In genomic region chr14:40275331-40275730, GRCm38 (mm10) we compare ENCODE assay signal across 13 mouse cellular contexts.
DNase-seq lines count a peak whose midpoint lies in the region; ATAC-seq and TF ChIP-seq lines count a peak whose summit lies in the region.
"Had no signal": no experiment of that assay in that cellular context is flagged by ENCODE, and none has a peak within 500 bp of the region (broad histone marks: within the 10 kb centered on the region; RNA-seq: fewer than 3 reads in every experiment).

No protein-coding gene starts in this region.

- no peak overlapping the region for H3K9ac ChIP-seq in forebrain, embryonic 13.5 days
- no peak overlapping the region for H3K9ac ChIP-seq in midbrain, embryonic 14.5 days (replicated peaks; ENCODE audit: low read length)
- H3K9ac ChIP-seq: liver, embryonic 15.5 days had no signal

- TF ChIP-seq CTCF in layer of hippocampus, adult 2 months (conservative IDR thresholded peaks at IDR 0.05) = peak; percentile 74

- no peaks in the 10 kb centered on the region for H3K36me3 ChIP-seq in forebrain, embryonic 13.5 days (ENCODE audit: poor library complexity, severe bottlenecking)
- no peaks in the 10 kb centered on the region for H3K36me3 ChIP-seq in forebrain, embryonic 10.5 days (replicated peaks)
- no peaks in the 10 kb centered on the region for H3K36me3 ChIP-seq in midbrain, embryonic 14.5 days (ENCODE audit: control insufficient read depth, insufficient read depth, low read length)
- H3K36me3 ChIP-seq: liver, embryonic 15.5 days had no signal

- H3K9me3 ChIP-seq in forebrain, embryonic 13.5 days (replicated peaks) = no peaks in the 10 kb centered on the region
- H3K9me3 ChIP-seq in forebrain, embryonic 10.5 days = no peaks in the 10 kb centered on the region
- no peaks in the 10 kb centered on the region for H3K9me3 ChIP-seq in midbrain, embryonic 14.5 days (ENCODE audit: control insufficient read depth, low read length)
- H3K9me3 ChIP-seq: liver, embryonic 15.5 days had no signal

- no peaks in the 10 kb centered on the region for H3K4me1 ChIP-seq in forebrain, embryonic 13.5 days
- H3K4me1 ChIP-seq in forebrain, embryonic 10.5 days = no peaks in the 10 kb centered on the region
- no peaks in the 10 kb centered on the region for H3K4me1 ChIP-seq in midbrain, embryonic 14.5 days (ENCODE audit: control insufficient read depth, insufficient read depth, low read length)
- H3K4me1 ChIP-seq: liver, embryonic 15.5 days had no signal

- H3K4me3 ChIP-seq in forebrain, embryonic 13.5 days = no peak overlapping the region
- H3K4me3 ChIP-seq in forebrain, embryonic 10.5 days = no peak overlapping the region
- H3K4me3 ChIP-seq in layer of hippocampus, adult 2 months = no peak overlapping the region
- no peak overlapping the region for H3K4me3 ChIP-seq in midbrain, embryonic 14.5 days (replicated peaks; ENCODE audit: low read depth, low read length)
- H3K4me3 ChIP-seq: liver, embryonic 15.5 days had no signal

- H3K27ac ChIP-seq in forebrain, embryonic 13.5 days = no peak overlapping the region
- H3K27ac ChIP-seq in forebrain, embryonic 10.5 days = no peak overlapping the region
- no peak overlapping the region for H3K27ac ChIP-seq in layer of hippocampus, adult 2 months
- no peak overlapping the region for H3K27ac ChIP-seq in midbrain, embryonic 14.5 days (replicated peaks; ENCODE audit: low read depth, low read length)
- H3K27ac ChIP-seq: liver, embryonic 15.5 days had no signal

- H3K4me2 ChIP-seq in forebrain, embryonic 13.5 days = no peak overlapping the region
- no peak overlapping the region for H3K4me2 ChIP-seq in midbrain, embryonic 14.5 days (ENCODE audit: low read length)
- H3K4me2 ChIP-seq: liver, embryonic 15.5 days had no signal

- no peak for DNase-seq in forebrain, embryonic 10.5 days (ENCODE audit: extremely low spot score, low spot score)
- peak in 1 of 2 experiments; percentile 48 for DNase-seq in layer of hippocampus, adult 2 months (ENCODE audit: low spot score in 2 of 2)
- no peak for DNase-seq in layer of hippocampus, postnatal 36 days
- peak; percentile 60 for DNase-seq in brain, adult 2 months (ENCODE audit: low read depth, low spot score)
- DNase-seq in midbrain, embryonic 14.5 days = peak; percentile 63
- DNase-seq in lung, postnatal 25 days (ENCODE audit: low spot score) = no peak
- no peak for DNase-seq in cerebellum, adult 9-11 months
- DNase-seq: B cell, adult 2 months; heart, postnatal 14 days; kidney, adult 8-10 months; thymus, adult 2 months had no signal

- no peaks in the 10 kb centered on the region for H3K27me3 ChIP-seq in forebrain, embryonic 13.5 days
- no peaks in the 10 kb centered on the region for H3K27me3 ChIP-seq in forebrain, embryonic 10.5 days (ENCODE audit: poor library complexity, severe bottlenecking)
- H3K27me3 ChIP-seq in midbrain, embryonic 14.5 days (ENCODE audit: control insufficient read depth, insufficient read depth, low read length) = no peaks in the 10 kb centered on the region
- H3K27me3 ChIP-seq: liver, embryonic 15.5 days had no signal

- ATAC-seq in forebrain, embryonic 13.5 days = peak; percentile 83
- ATAC-seq in midbrain, embryonic 14.5 days (ENCODE audit: low FRiP score, low TSS enrichment) = no peak; the same call in 1 of the 2 replicates

- WGBS in forebrain, embryonic 13.5 days = 56% methylated on average over 1 of the region's 1 CpGs
- 59% methylated on average over 1 of the region's 1 CpGs for WGBS in forebrain, embryonic 10.5 days
- 48% methylated on average over 1 of the region's 1 CpGs for WGBS in midbrain, embryonic 14.5 days

Comparison
In these comparisons a context has a peak if more than half of its experiments do, and no peak if none do; other contexts are left out.
1. DNase-seq: peak in brain, adult 2 months (single experiment) and midbrain, embryonic 14.5 days (single experiment); none in forebrain, embryonic 10.5 days (single experiment), layer of hippocampus, postnatal 36 days (0 of 2), lung, postnatal 25 days (single experiment) and cerebellum, adult 9-11 months (single experiment).